In genomic region chr10:80316359-80316781, GRCm38 (mm10) we compare ENCODE assay signal across 10 mouse cellular contexts. TPM values are rescaled to one million over a fixed set of nuclear protein-coding genes. Genes with fewer than 3 reads are reported as not detected.
A peak's percentile ranks its signal among the peaks of the same experiment; 100 is the strongest.
DNase-seq lines count a peak whose midpoint lies in the region; ATAC-seq and TF ChIP-seq lines count a peak whose summit lies in the region.
"Had no signal": no experiment of that assay in that cellular context is flagged by ENCODE, and none has a peak within 500 bp of the region (broad histone marks: within the 10 kb centered on the region; RNA-seq: fewer than 3 reads in every experiment).

No protein-coding gene starts in this region.

- H3K27me3 ChIP-seq in hindbrain, embryonic 15.5 days: no peaks in the 10 kb centered on the region
- H3K27me3 ChIP-seq in hindbrain, embryonic 14.5 days (ENCODE audit: control insufficient read depth, insufficient read depth, low read length): no peaks in the 10 kb centered on the region
- H3K27me3 ChIP-seq in liver, embryonic 13.5 days: peaks cover 64% of the 10 kb centered on the region
- peaks cover 66% of the 10 kb centered on the region for H3K27me3 ChIP-seq in kidney, embryonic 15.5 days

- no peak for ATAC-seq in hindbrain, embryonic 15.5 days (ENCODE audit: low FRiP score, low read depth)
- ATAC-seq in hindbrain, embryonic 14.5 days (ENCODE audit: low FRiP score): no peak
- no peak for ATAC-seq in liver, embryonic 13.5 days (ENCODE audit: low read depth)
- ATAC-seq in kidney, embryonic 15.5 days (replicated peaks; ENCODE audit: low FRiP score): no peak

- no peak for TF ChIP-seq CTCF in embryonic fibroblast, embryonic 13.5 days (IDR thresholded peaks at IDR 0.05; ENCODE audit: borderline replicate concordance, insufficient read depth, low read length)

- H3K27ac ChIP-seq in hindbrain, embryonic 15.5 days (replicated peaks): 0 out of 2 replicates have a peak overlapping the region, but pooled peaks have one; percentile 14
- H3K27ac ChIP-seq in hindbrain, embryonic 14.5 days: no peak overlapping the region
- no peak overlapping the region for H3K27ac ChIP-seq in embryonic fibroblast, embryonic 13.5 days (ENCODE audit: insufficient read depth, low read length)
- peak overlapping the region; percentile 15 for H3K27ac ChIP-seq in liver, embryonic 13.5 days
- no peak overlapping the region for H3K27ac ChIP-seq in kidney, embryonic 15.5 days

- H3K9me3 ChIP-seq in hindbrain, embryonic 15.5 days: no peaks in the 10 kb centered on the region
- H3K9me3 ChIP-seq in hindbrain, embryonic 14.5 days (ENCODE audit: control insufficient read depth, low read length): no peaks in the 10 kb centered on the region
- H3K9me3 ChIP-seq in liver, embryonic 13.5 days (replicated peaks): no peaks in the 10 kb centered on the region
- H3K9me3 ChIP-seq in kidney, embryonic 15.5 days (replicated peaks): no peaks in the 10 kb centered on the region

- no peak overlapping the region for H3K4me3 ChIP-seq in hindbrain, embryonic 15.5 days
- no peak overlapping the region for H3K4me3 ChIP-seq in hindbrain, embryonic 14.5 days (replicated peaks; ENCODE audit: low read length)
- no peak overlapping the region for H3K4me3 ChIP-seq in embryonic fibroblast, embryonic 13.5 days (ENCODE audit: insufficient read depth, low read length)
- no peak overlapping the region for H3K4me3 ChIP-seq in liver, embryonic 13.5 days (replicated peaks)
- no peak overlapping the region for H3K4me3 ChIP-seq in kidney, embryonic 15.5 days (replicated peaks)

- DNase-seq in hindbrain, embryonic 14.5 days (ENCODE audit: low spot score): no peak
- peak; percentile 46 for DNase-seq in Muller cell, postnatal 12 days (ENCODE audit: inconsistent ontology term)
- no peak for DNase-seq in liver, embryonic 13.5 days
- DNase-seq in gastrocnemius, adult 8-10 months (ENCODE audit: low spot score in 2 of 2): no peak
- no peak for DNase-seq in ovary, adult 18-20 months (ENCODE audit: low spot score)
- DNase-seq: kidney, postnatal 14 days; thymus, adult 2 months had no signal

- no peak overlapping the region for H3K9ac ChIP-seq in hindbrain, embryonic 15.5 days
- no peak overlapping the region for H3K9ac ChIP-seq in hindbrain, embryonic 14.5 days
- peak overlapping the region; percentile 51 for H3K9ac ChIP-seq in liver, embryonic 13.5 days
- H3K9ac ChIP-seq in kidney, embryonic 15.5 days: no peak overlapping the region

- TF ChIP-seq POLR2A in embryonic fibroblast, embryonic 13.5 days (IDR thresholded peaks at IDR 0.05; ENCODE audit: low read depth, low read length): peak; percentile 21; the same call in 1 of the 2 replicates

- WGBS in hindbrain, embryonic 15.5 days: 28% methylated on average over 11 of the region's 11 CpGs
- WGBS in hindbrain, embryonic 14.5 days: 30% methylated on average over 11 of the region's 11 CpGs
- WGBS in liver, embryonic 13.5 days (ENCODE audit: insufficient replicate concordance): 17% methylated on average over 11 of the region's 11 CpGs
- WGBS in kidney, embryonic 15.5 days: 19% methylated on average over 11 of the region's 11 CpGs

- H3K4me2 ChIP-seq in hindbrain, embryonic 15.5 days: no peak overlapping the region
- no peak overlapping the region for H3K4me2 ChIP-seq in hindbrain, embryonic 14.5 days (replicated peaks)
- H3K4me2 ChIP-seq in liver, embryonic 13.5 days: peak overlapping the region; percentile 37
- H3K4me2 ChIP-seq in kidney, embryonic 15.5 days: no peak overlapping the region

- peaks cover 55% of the 10 kb centered on the region for H3K4me1 ChIP-seq in hindbrain, embryonic 15.5 days (replicated peaks)
- peaks cover 8% of the 10 kb centered on the region for H3K4me1 ChIP-seq in hindbrain, embryonic 14.5 days (replicated peaks; ENCODE audit: control insufficient read depth, insufficient read depth, low read length)
- H3K4me1 ChIP-seq in embryonic fibroblast, embryonic 13.5 days (ENCODE audit: control insufficient read depth, insufficient read depth, low read length): no peaks in the 10 kb centered on the region; the same call in 1 of the 2 replicates
- peaks cover 60% of the 10 kb centered on the region for H3K4me1 ChIP-seq in liver, embryonic 13.5 days (replicated peaks)
- peaks cover 44% of the 10 kb centered on the region for H3K4me1 ChIP-seq in kidney, embryonic 15.5 days

- H3K36me3 ChIP-seq in hindbrain, embryonic 15.5 days: peaks cover 64% of the 10 kb centered on the region
- H3K36me3 ChIP-seq in hindbrain, embryonic 14.5 days (replicated peaks; ENCODE audit: control insufficient read depth, insufficient read depth): peaks cover 77% of the 10 kb centered on the region
- H3K36me3 ChIP-seq in liver, embryonic 13.5 days: peaks cover 24% of the 10 kb centered on the region
- H3K36me3 ChIP-seq in kidney, embryonic 15.5 days: peaks cover 17% of the 10 kb centered on the region; the same call in 1 of the 2 replicates

RNA-seq across cellular contexts. Expression of gene 2310011J03Rik, which starts 4.0 kb away (rescaled TPM):
- 29.8 and 30.1 TPM in 2 replicates for polyA plus RNA-seq in hindbrain, embryonic 15.5 days (2015; fragmentation: Nextera tagmentation; extraction: Ambion mirVana)
- polyA plus RNA-seq in hindbrain, embryonic 14.5 days (2014; fragmentation: Nextera tagmentation; extraction: Ambion mirVana): 23.3 and 24.5 TPM in 2 replicates
- polyA plus RNA-seq in embryonic fibroblast, embryonic 13.5 days (2011; ENCODE audit: insufficient read length, low read depth, missing spikeins): 16.4 and 18.6 TPM in 2 replicates
- polyA plus RNA-seq in liver, embryonic 13.5 days (2015; fragmentation: Nextera tagmentation; extraction: Ambion mirVana): 42.3 and 43.7 TPM in 2 replicates
- 1 to 10 TPM; 5.4 to 8.9 (median 6.6) TPM for total RNA-seq in gastrocnemius, adult 8-10 months (2022)
- polyA plus RNA-seq in kidney, embryonic 15.5 days (2015; fragmentation: Nextera tagmentation; extraction: Ambion mirVana): 49.5 and 52.7 TPM in 2 replicates

RNA-seq across cellular contexts. Expression of gene Pcsk4, which starts 12.9 kb away (rescaled TPM):
- polyA plus RNA-seq in hindbrain, embryonic 15.5 days (2015; fragmentation: Nextera tagmentation; extraction: Ambion mirVana): 6.1 and 6.7 TPM in 2 replicates
- polyA plus RNA-seq in hindbrain, embryonic 14.5 days (2014; fragmentation: Nextera tagmentation; extraction: Ambion mirVana): 4.4 and 4.7 TPM in 2 replicates
- 0.42 and 0.81 TPM in 2 replicates for polyA plus RNA-seq in embryonic fibroblast, embryonic 13.5 days (2011; ENCODE audit: insufficient read length, low read depth, missing spikeins)
- 5.3 TPM in 2 replicates for polyA plus RNA-seq in liver, embryonic 13.5 days (2015; fragmentation: Nextera tagmentation; extraction: Ambion mirVana)
- 1 to 10 TPM in 1 of 4 experiments, under 1 TPM in 3; 0.67 to 1.1 (median 0.91) TPM for total RNA-seq in gastrocnemius, adult 8-10 months (2022)
- 5.8 and 9.1 TPM in 2 replicates for polyA plus RNA-seq in kidney, embryonic 15.5 days (2015; fragmentation: Nextera tagmentation; extraction: Ambion mirVana)

RNA-seq across cellular contexts. Expression of gene Reep6, which starts 13.4 kb away (rescaled TPM):
- 5.7 and 7.1 TPM in 2 replicates for polyA plus RNA-seq in hindbrain, embryonic 15.5 days (2015; fragmentation: Nextera tagmentation; extraction: Ambion mirVana)
- 5.3 and 5.8 TPM in 2 replicates for polyA plus RNA-seq in hindbrain, embryonic 14.5 days (2014; fragmentation: Nextera tagmentation; extraction: Ambion mirVana)
- polyA plus RNA-seq in embryonic fibroblast, embryonic 13.5 days (2011; ENCODE audit: insufficient read length, low read depth, missing spikeins): 1.5 and 1.7 TPM in 2 replicates
- 50.9 and 65.0 TPM in 2 replicates for polyA plus RNA-seq in liver, embryonic 13.5 days (2015; fragmentation: Nextera tagmentation; extraction: Ambion mirVana)
- 1 to 10 TPM; 2.6 to 4.0 (median 3.2) TPM for total RNA-seq in gastrocnemius, adult 8-10 months (2022)
- polyA plus RNA-seq in kidney, embryonic 15.5 days (2015; fragmentation: Nextera tagmentation; extraction: Ambion mirVana): 8.4 and 10.5 TPM in 2 replicates

RNA-seq across cellular contexts. Expression of gene Apc2, which starts 20.6 kb away (rescaled TPM):
- polyA plus RNA-seq in hindbrain, embryonic 15.5 days (2015; fragmentation: Nextera tagmentation; extraction: Ambion mirVana): 175 and 181 TPM in 2 replicates
- polyA plus RNA-seq in hindbrain, embryonic 14.5 days (2014; fragmentation: Nextera tagmentation; extraction: Ambion mirVana): 200 and 216 TPM in 2 replicates
- polyA plus RNA-seq in embryonic fibroblast, embryonic 13.5 days (2011; ENCODE audit: insufficient read length, low read depth, missing spikeins): 2.5 and 3.7 TPM in 2 replicates
- polyA plus RNA-seq in liver, embryonic 13.5 days (2015; fragmentation: Nextera tagmentation; extraction: Ambion mirVana): 0.13 and 0.24 TPM in 2 replicates
- total RNA-seq in gastrocnemius, adult 8-10 months (2022): under 1 TPM; 0.24 to 0.54 (median 0.31) TPM
- 1.6 and 2.4 TPM in 2 replicates for polyA plus RNA-seq in kidney, embryonic 15.5 days (2015; fragmentation: Nextera tagmentation; extraction: Ambion mirVana)

RNA-seq across cellular contexts. Expression of gene Rps15, which starts 24.1 kb away (rescaled TPM):
- 551 and 587 TPM in 2 replicates for polyA plus RNA-seq in hindbrain, embryonic 15.5 days (2015; fragmentation: Nextera tagmentation; extraction: Ambion mirVana)
- polyA plus RNA-seq in hindbrain, embryonic 14.5 days (2014; fragmentation: Nextera tagmentation; extraction: Ambion mirVana): 570 and 649 TPM in 2 replicates
- 2,340 and 2,493 TPM in 2 replicates for polyA plus RNA-seq in embryonic fibroblast, embryonic 13.5 days (2011; ENCODE audit: insufficient read length, low read depth, missing spikeins)
- 792 and 836 TPM in 2 replicates for polyA plus RNA-seq in liver, embryonic 13.5 days (2015; fragmentation: Nextera tagmentation; extraction: Ambion mirVana)
- total RNA-seq in gastrocnemius, adult 8-10 months (2022): 100 to 1,000 TPM; 626 to 776 (median 688) TPM
- polyA plus RNA-seq in kidney, embryonic 15.5 days (2015; fragmentation: Nextera tagmentation; extraction: Ambion mirVana): 1,002 and 1,019 TPM in 2 replicates

Comparison
In these comparisons a context has a peak if more than half of its experiments do, and no peak if none do; other contexts are left out.
1. H3K27ac ChIP-seq: peak in hindbrain, embryonic 15.5 days (single experiment) and liver, embryonic 13.5 days (single experiment); none in hindbrain, embryonic 14.5 days (single experiment), embryonic fibroblast, embryonic 13.5 days (single experiment) and kidney, embryonic 15.5 days (single experiment).